Mouse (Mus musculus) C2C12 (cell line): ENCODE measurements around the gene Hps4. TPM values are rescaled to one million over a fixed set of nuclear protein-coding genes. Genes with fewer than 3 reads are reported as not detected.

Experiments
- H3K27me3 ChIP-seq: one replicate; pipeline ENCODE4 v1.6.1; 2011; ENCODE audit not compliant: control insufficient read depth, insufficient read depth, insufficient read length
- H3K36me3 ChIP-seq: one replicate; pipeline ENCODE4 v1.6.1; 2011; ENCODE audit not compliant: control insufficient read depth, insufficient read depth
- H3K4me3 ChIP-seq: one replicate; pipeline ENCODE4 v1.5.1; 2011; ENCODE audit warnings: mild to moderate bottlenecking, control low read depth; ENCODE audit not compliant: poor library complexity, insufficient read depth, severe bottlenecking
- H3K79me2 ChIP-seq: one replicate; pipeline ENCODE4 v1.6.1; 2011; ENCODE audit not compliant: control insufficient read depth, insufficient read depth
- H3K79me3 ChIP-seq: one replicate; pipeline ENCODE4 v1.6.1; 2011; ENCODE audit warnings: low read depth, control low read depth
- H3ac ChIP-seq: one replicate; pipeline ENCODE3; 2011; ENCODE audit warnings: low read depth; ENCODE audit not compliant: control insufficient read depth, insufficient read length
- CEBPB ChIP-seq: IDR thresholded peaks from one replicate; pipeline ENCODE4 v1.6.1; 2011; ENCODE audit warnings: low read depth, mild to moderate bottlenecking, control low read depth, moderate library complexity
- CTCF ChIP-seq: IDR thresholded peaks from one replicate; pipeline ENCODE4 v1.5.1; 2011; ENCODE audit not compliant: control insufficient read depth, insufficient read depth, insufficient read length
- FOSL1 ChIP-seq: IDR thresholded peaks from one replicate; pipeline ENCODE4 v1.8.0; 2011; ENCODE audit warnings: mild to moderate bottlenecking, low read length; ENCODE audit not compliant: poor library complexity, insufficient read depth, severe bottlenecking
- MAX ChIP-seq: IDR thresholded peaks from one replicate; pipeline ENCODE4 v1.6.1; 2011; ENCODE audit warnings: mild to moderate bottlenecking, control low read depth
- MYOD1 ChIP-seq: IDR thresholded peaks from one replicate; pipeline ENCODE4 v1.6.1; 2011; ENCODE audit warnings: low read depth; ENCODE audit not compliant: control insufficient read depth, insufficient read length
- MYOG ChIP-seq: IDR thresholded peaks from one replicate; pipeline ENCODE4 v1.6.1; 2011; ENCODE audit not compliant: control insufficient read depth, insufficient read length; ENCODE audit errors: extremely low read depth
- USF1 ChIP-seq: IDR thresholded peaks from one replicate; pipeline ENCODE4 v1.6.1; 2011; ENCODE audit warnings: low read depth, mild to moderate bottlenecking, control low read depth, moderate library complexity
- polyA plus RNA-seq: library from polyadenylated mRNA; unstranded; fragments of >200 nt; fragmentation: generic; extraction: Trizol; gene quantifications from one replicate; pipeline ENCODE4 v1.2.1, GENCODE M21; 2012; ENCODE audit warnings: missing spikeins

Hps4 gene
- polyA plus RNA-seq, 1 experiment = 16.1 TPM

DNA sequence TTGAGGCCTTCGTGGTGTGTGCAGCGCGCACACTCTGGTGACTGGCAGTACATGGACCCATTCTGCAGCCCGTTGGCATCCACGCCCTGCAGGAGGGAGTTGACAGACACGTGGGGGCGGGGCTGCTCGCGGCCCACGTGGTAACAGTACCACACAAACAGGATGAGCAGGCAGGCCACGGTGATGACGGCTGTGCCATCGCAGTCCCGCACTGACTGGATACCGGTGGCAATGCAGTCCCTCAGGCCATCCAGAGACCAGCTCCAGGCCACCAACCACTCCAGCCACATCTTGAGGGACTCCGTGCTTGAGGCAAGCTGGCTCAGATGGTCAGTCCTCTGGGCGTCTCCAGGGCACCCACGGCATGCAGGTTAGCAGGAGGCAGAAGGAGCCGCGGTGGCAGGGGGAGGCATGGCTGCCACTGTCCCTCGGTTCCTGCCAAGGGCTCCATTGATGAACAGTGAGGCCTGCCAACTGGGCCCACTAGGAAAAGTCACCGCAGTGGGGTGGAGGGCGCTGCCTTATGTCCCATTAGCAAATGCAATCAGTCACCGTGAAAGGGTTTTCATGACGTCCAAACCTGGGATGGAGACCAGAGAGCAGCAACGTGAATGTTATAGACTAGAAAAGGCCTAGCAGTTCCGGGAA, 48.9 kb downstream of the Hps4 start:
- no peaks in the 10 kb centered on the region for H3K79me2 ChIP-seq
- H3K79me3 ChIP-seq = no peaks in the 10 kb centered on the region
- no peaks in the 10 kb centered on the region for H3K36me3 ChIP-seq
- TF ChIP-seq USF1 (no peak), MAX (no peak), CEBPB (no peak), MYOD1 (no peak), MYOG (no peak), CTCF (no peak), FOSL1 (no peak)
- H3ac ChIP-seq = no peak overlapping the region
- no peak overlapping the region for H3K4me3 ChIP-seq
- peaks cover 4% of the 10 kb centered on the region for H3K27me3 ChIP-seq

DNA sequence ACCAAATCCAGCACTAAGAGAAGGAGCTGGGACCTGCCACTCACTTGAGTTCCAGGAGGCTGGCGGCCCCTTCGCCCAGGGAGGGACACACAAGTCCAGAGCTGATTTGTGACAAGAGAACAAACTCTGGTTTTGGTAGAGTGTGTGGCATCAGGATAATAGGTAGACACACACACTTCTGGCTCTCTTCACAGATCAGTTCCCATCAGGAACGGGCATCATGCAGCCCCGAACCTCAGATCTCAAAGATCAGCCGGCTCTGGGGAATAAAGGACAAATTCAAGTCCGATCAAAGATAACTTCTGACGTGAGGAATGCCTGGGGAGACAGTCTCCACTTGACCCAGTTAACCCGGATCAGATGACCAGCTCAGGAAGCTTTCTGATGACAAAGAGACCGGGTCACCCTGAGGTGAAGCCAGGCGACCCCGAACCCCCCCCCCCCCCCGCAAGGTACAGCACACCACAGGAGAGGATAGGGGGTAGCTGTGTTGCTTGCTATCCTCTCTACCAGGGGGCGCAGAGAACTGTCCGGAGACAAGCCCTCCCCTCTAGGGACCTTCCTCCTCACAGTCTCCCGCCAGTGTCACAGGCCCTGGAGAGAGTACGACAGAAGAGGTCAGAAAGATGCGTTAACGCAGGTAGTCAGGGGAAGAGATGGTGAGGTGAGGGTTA, 51.0 kb downstream of the Hps4 start:
- H3K79me3 ChIP-seq = no peaks in the 10 kb centered on the region
- H3ac ChIP-seq = no peak overlapping the region
- no peaks in the 10 kb centered on the region for H3K79me2 ChIP-seq
- no peaks in the 10 kb centered on the region for H3K36me3 ChIP-seq
- TF ChIP-seq CEBPB = no peak
- TF ChIP-seq USF1 = no peak
- TF ChIP-seq MAX = no peak
- TF ChIP-seq FOSL1 = no peak
- TF ChIP-seq MYOD1 = no peak
- TF ChIP-seq MYOG = no peak
- TF ChIP-seq CTCF = no peak
- no peak overlapping the region for H3K4me3 ChIP-seq
- H3K27me3 ChIP-seq = peaks cover 4% of the 10 kb centered on the region

DNA sequence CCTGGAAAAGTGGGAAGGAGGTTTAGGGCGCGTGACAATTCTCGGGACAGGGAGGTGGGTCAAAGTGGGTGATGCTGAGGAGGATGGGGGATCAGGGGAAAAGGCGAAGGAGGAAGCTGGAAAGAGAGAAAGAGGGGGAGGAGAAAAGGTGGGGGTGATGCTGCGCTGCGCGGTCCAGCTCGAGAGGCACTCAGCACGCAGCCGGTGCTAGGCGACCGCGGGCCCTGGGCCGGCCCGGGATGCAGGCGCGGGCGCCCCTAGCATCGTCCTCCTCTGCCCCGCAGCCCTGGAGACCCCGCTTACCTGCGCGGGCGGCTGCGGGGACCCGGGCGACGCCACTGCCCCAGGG, 51.5 kb downstream of the Hps4 start:
- peak overlapping the region; percentile 46 for H3ac ChIP-seq
- no peak for TF ChIP-seq MYOD1
- no peak for TF ChIP-seq CTCF
- TF ChIP-seq MAX = no peak
- TF ChIP-seq FOSL1 = no peak
- no peak for TF ChIP-seq USF1
- no peak for TF ChIP-seq MYOG
- no peak for TF ChIP-seq CEBPB
- H3K4me3 ChIP-seq = no peak overlapping the region
- H3K79me3 ChIP-seq = no peaks in the 10 kb centered on the region
- no peaks in the 10 kb centered on the region for H3K79me2 ChIP-seq
- peaks cover 4% of the 10 kb centered on the region for H3K27me3 ChIP-seq
- H3K36me3 ChIP-seq = no peaks in the 10 kb centered on the region

DNA sequence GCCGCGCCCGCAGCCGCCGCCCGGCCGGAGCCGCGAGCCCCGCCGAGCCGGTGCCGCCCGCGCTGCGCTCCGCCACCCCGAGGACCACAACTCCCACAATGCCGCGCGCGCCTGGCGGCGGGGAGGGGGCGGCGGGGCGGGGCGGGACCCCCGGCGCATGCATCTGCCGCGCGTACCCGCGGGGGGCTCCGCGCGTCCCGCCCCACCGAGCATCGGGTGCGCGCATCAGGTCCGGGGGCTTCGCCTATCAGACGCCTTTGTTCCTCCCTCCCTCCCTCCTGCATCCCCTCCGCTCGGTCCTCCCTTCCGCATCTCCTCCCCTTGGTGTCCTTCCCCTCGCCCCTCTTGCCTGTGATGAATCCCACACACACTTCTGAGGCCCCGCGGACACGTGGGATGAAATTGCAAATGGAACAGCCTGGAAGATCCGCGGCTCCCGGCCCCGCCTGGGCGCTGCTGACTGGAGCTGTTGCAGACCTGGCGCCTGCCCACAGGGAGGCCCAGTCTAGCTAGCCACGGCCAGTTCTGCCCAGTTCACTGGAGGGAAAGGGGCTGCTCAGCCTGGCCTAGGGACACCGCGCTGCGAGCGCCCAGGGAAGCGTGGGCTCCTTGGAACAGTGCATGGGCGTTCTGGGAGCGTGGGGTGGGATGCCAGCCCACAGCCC, 52.0 kb downstream of the Hps4 start, which contains the start of gene Asphd2:
TSS of gene Asphd2 (minus strand) at position 88 of the 665 bp plus-strand sequence.
- Histone ChIP-seq H3K79me2 (no peaks in the 10 kb centered on the region), H3K27me3 (peaks cover 4% of the 10 kb centered on the region), H3K36me3 (no peaks in the 10 kb centered on the region), H3K79me3 (no peaks in the 10 kb centered on the region), H3ac (peak within 1 kb of the TSS; percentile 46), H3K4me3 (peak within 1 kb of the TSS; percentile 11)
- TF ChIP-seq MAX (no peak), CEBPB (no peak), MYOD1 (no peak), MYOG (no peak), FOSL1 (no peak), CTCF (no peak), USF1 (no peak)

DNA sequence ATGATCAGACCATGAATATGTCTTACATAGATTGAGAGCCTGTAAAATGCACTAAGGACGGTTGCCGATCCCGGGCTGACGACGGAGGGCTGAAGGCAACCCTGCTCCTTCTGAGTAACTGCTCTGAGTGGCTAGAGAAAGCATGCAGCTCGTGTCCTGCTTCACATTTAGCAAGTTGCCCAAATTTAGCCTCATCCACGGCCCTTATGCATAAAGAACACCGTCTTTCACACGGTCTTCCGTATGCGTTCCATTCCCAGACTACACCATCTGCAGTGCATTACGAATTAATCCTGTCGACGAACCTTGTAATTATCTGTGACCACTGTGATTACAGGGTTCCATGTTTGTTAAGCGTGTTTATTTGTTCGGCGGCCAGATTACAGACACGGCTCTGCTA, 53.2 kb downstream of the Hps4 start:
- H3ac ChIP-seq = no peak overlapping the region
- no peak for TF ChIP-seq CTCF
- no peak for TF ChIP-seq CEBPB
- TF ChIP-seq MYOD1 = no peak
- TF ChIP-seq USF1 = no peak
- H3K79me2 ChIP-seq = no peaks in the 10 kb centered on the region
- H3K4me3 ChIP-seq = no peak overlapping the region
- peaks cover 4% of the 10 kb centered on the region for H3K27me3 ChIP-seq
- no peaks in the 10 kb centered on the region for H3K36me3 ChIP-seq
- no peaks in the 10 kb centered on the region for H3K79me3 ChIP-seq

DNA sequence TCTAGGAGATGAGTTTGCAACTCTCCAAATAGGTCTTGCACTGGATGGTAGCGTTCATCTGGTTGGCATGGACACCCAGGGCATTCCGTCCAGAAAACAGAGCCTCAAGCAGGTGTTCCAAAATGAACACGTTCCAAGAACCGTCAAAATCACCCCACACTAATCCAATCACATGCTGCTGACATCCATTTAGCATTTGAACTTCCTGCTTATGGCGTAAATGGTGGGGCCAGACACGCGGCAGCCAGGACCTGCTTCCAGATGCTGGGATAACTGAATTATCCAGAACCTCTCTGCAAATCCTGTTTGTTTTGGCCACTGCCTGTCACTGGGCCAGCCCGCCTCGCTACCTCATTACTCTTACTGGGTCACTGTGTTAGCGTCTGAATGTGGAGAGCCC, 56.4 kb downstream of the Hps4 start:
- H3K27me3 ChIP-seq = peaks cover 2% of the 10 kb centered on the region
- TF ChIP-seq USF1 = no peak
- no peak for TF ChIP-seq MYOG
- no peak for TF ChIP-seq CTCF
- TF ChIP-seq CEBPB = no peak
- TF ChIP-seq MAX = no peak
- no peak for TF ChIP-seq MYOD1
- no peak for TF ChIP-seq FOSL1

More for the DNA sequence above, 56.4 kb downstream of the Hps4 start:
- Histone ChIP-seq H3K79me2 (no peaks in the 10 kb centered on the region), H3K4me3 (no peak overlapping the region), H3K36me3 (no peaks in the 10 kb centered on the region), H3K79me3 (no peaks in the 10 kb centered on the region), H3ac (no peak overlapping the region)
